18 mouse cellular contexts compared by ENCODE assay signal in the genomic region with DNA sequence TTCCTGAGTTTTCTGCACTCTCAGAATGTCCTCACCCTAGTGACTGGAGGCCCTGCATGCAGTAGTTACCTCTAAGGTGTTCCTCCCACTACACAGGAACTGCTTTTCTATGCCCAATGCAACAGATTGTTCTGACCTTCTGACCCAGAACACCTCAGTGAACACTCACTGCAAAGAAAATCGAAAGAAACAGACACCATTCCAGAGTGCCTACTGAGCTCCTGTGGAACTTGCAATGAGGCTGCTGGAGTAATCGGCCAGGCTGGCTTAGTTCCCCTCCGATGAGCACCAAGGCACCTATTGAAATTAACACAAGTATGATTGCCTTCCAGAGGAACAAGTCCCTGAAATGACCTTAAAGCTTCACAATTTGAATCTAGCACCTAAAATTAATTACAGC. TPM values are rescaled to one million over a fixed set of nuclear protein-coding genes. Genes with fewer than 3 reads are reported as not detected.
"Had no signal": no experiment of that assay in that cellular context is flagged by ENCODE, and none has a peak within 500 bp of the region (broad histone marks: within the 10 kb centered on the region; RNA-seq: fewer than 3 reads in every experiment).

No protein-coding gene starts in this region.

- ATAC-seq: lung, postnatal 0 days; midbrain, embryonic 13.5 days; midbrain, embryonic 15.5 days had no signal

- H3K9me3 ChIP-seq: lung, embryonic 15.5 days; midbrain, embryonic 13.5 days; midbrain, embryonic 15.5 days; neural tube, embryonic 12.5 days; stomach, embryonic 15.5 days had no signal

- H3K4me3 ChIP-seq: lung, embryonic 15.5 days; megakaryocyte, embryonic 14.5 days; midbrain, embryonic 13.5 days; midbrain, embryonic 15.5 days; neural tube, embryonic 12.5 days; stomach, embryonic 15.5 days had no signal

- DNase-seq: lung, postnatal 14 days; lung, postnatal 36 days; right cerebral cortex, postnatal 14 days; thymus, adult 2 months; thymus, postnatal 25 days; thymus, postnatal 4 days had no signal

- H3K27me3 ChIP-seq: lung, embryonic 15.5 days; megakaryocyte, embryonic 14.5 days; midbrain, embryonic 13.5 days; midbrain, embryonic 15.5 days; neural tube, embryonic 12.5 days; stomach, embryonic 15.5 days had no signal

- H3K27ac ChIP-seq: lung, embryonic 15.5 days; macrophage; midbrain, embryonic 13.5 days; midbrain, embryonic 15.5 days; neural tube, embryonic 12.5 days; stomach, embryonic 15.5 days; stomach, postnatal 0 days had no signal

- H3K36me3 ChIP-seq: lung, embryonic 15.5 days; midbrain, embryonic 13.5 days; midbrain, embryonic 15.5 days; neural tube, embryonic 12.5 days; stomach, embryonic 15.5 days had no signal

- H3K4me1 ChIP-seq: megakaryocyte, embryonic 14.5 days; midbrain, embryonic 13.5 days; midbrain, embryonic 15.5 days; neural tube, embryonic 12.5 days; stomach, embryonic 15.5 days had no signal

- H3K9ac ChIP-seq: lung, embryonic 15.5 days; midbrain, embryonic 13.5 days; midbrain, embryonic 15.5 days; neural tube, embryonic 12.5 days; stomach, embryonic 15.5 days had no signal

- H3K4me2 ChIP-seq: lung, embryonic 15.5 days; midbrain, embryonic 11.5 days; midbrain, embryonic 13.5 days; midbrain, embryonic 15.5 days; neural tube, embryonic 12.5 days; stomach, embryonic 15.5 days had no signal

RNA-seq across cellular contexts. Expression of a gene that starts 9.2 kb away (rescaled TPM):
- total RNA-seq: monocyte, adult 5-6 weeks; neutrophil, adult 5-6 weeks had no signal
- polyA plus RNA-seq: macrophage had no signal
